Mouse (Mus musculus): ENCODE results near the gene Agtrap.

DNA sequence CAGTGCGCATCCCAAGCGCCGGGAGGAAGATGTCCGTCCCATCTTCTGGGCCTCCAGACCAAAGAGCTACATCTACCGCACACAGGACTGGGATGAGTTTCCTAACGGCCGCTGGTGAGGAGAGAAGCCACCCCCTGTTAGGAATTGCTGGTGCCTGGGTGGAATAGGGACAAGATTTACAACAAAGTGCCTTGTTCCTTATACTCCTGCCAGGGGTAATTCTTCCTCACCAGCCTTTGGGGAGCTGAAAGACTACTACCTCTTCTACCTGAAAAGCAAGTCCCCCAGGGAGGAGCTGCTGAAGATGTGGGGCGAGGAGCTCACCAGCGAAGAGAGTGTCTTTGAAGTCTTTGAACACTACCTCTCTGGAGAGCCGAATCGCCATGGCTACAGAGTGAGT is 35.9 kb downstream of the Agtrap start:
- TF ChIP-seq FLI1 (IDR thresholded peaks at IDR 0.05; ENCODE audit: low read length) (no peak), GATA1 (IDR thresholded peaks at IDR 0.05; ENCODE audit: borderline replicate concordance, low read length) (no peak)
